Mouse (Mus musculus) frontal cortex, adult 2 months (tissue): ENCODE results near the gene Rap1b. TPM values are rescaled to one million over a fixed set of nuclear protein-coding genes. Genes with fewer than 3 reads are reported as not detected.
A peak's percentile ranks its signal among the peaks of the same experiment; 100 is the strongest.

ENCODE experiments used
- DNase-seq, 2 experiments: peaks; one replicate each; pipeline ENCODE4 v3.0.0; 2022; ENCODE audit warnings: low spot score in 1 of 2; ENCODE audit errors: extremely low spot score in 1 of 2
- polyA plus RNA-seq: library from polyadenylated mRNA; depleted of rRNA; stranded (reverse); fragments of >200 nt; gene quantifications from 2 replicates; pipeline ENCODE4 v1.2.3, GENCODE M21; 2012

Gene Rap1b
- polyA plus RNA-seq, 1 experiment, result 68.3 TPM

- no peak for DNase-seq
Observed at GRCm38 (mm10) chr10:117824647-117825046, 21.2 kb downstream of the Rap1b start.

- no peak for DNase-seq
Observed at GRCm38 (mm10) chr10:117824139-117824538, 21.7 kb downstream of the Rap1b start.

- DNase-seq, result no peak
Observed at GRCm38 (mm10) chr10:117823321-117823720, 22.5 kb downstream of the Rap1b start.

GRCm38 (mm10) chr10:117818600-117818999 lies 27.2 kb downstream of the Rap1b start:
- DNase-seq, result no peak

GRCm38 (mm10) chr10:117816721-117817120 lies 29.1 kb downstream of the Rap1b start:
- no peak for DNase-seq

- DNase-seq, result no peak
Observed at GRCm38 (mm10) chr10:117812501-117812900, 33.3 kb downstream of the Rap1b start.

- DNase-seq, result no peak
Observed at GRCm38 (mm10) chr10:117811555-117811954, 34.3 kb downstream of the Rap1b start.

GRCm38 (mm10) chr10:117810506-117810905 lies 35.3 kb downstream of the Rap1b start:
- DNase-seq, result no peak

- no peak for DNase-seq
Observed at GRCm38 (mm10) chr10:117808068-117808467, 37.8 kb downstream of the Rap1b start.

- no peak for DNase-seq
Observed at GRCm38 (mm10) chr10:117805919-117806318, 39.9 kb downstream of the Rap1b start.

GRCm38 (mm10) chr10:117803870-117804850 lies 41.7 kb downstream of the Rap1b start:
- DNase-seq, result no peak

- no peak for DNase-seq
Observed at GRCm38 (mm10) chr10:117801886-117802285, 43.9 kb downstream of the Rap1b start.

- DNase-seq, result no peak
Observed at GRCm38 (mm10) chr10:117799806-117800205, 46.0 kb downstream of the Rap1b start.

GRCm38 (mm10) chr10:117798436-117799035 lies 47.3 kb downstream of the Rap1b start:
- no peak for DNase-seq

- DNase-seq, result no peak
Observed at GRCm38 (mm10) chr10:117797684-117798083, 48.2 kb downstream of the Rap1b start.

- no peak for DNase-seq
Observed at GRCm38 (mm10) chr10:117797106-117797505, 48.7 kb downstream of the Rap1b start.

GRCm38 (mm10) chr10:117796181-117796580 lies 49.7 kb downstream of the Rap1b start:
- DNase-seq, result no peak

GRCm38 (mm10) chr10:117795206-117795605 lies 50.6 kb downstream of the Rap1b start:
- no peak for DNase-seq

GRCm38 (mm10) chr10:117793436-117794030 lies 52.3 kb downstream of the Rap1b start:
- DNase-seq, result no peak

GRCm38 (mm10) chr10:117792141-117793091 lies 53.4 kb downstream of the Rap1b start, which contains the start of gene Nup107:
Nup107 (minus strand) TSS chr10:117792705.
- DNase-seq, result peak; percentile 99 to 100
